Mouse (Mus musculus) MEL (cell line): Measurements from ENCODE around the gene Tprkb. TPM values are rescaled to one million over a fixed set of nuclear protein-coding genes. Genes with fewer than 3 reads are reported as not detected.

Experiments used
- DNase-seq: peaks from one replicate; pipeline ENCODE4 v3.0.0; 2011; ENCODE audit warnings: low read depth, low spot score
- H3K27ac ChIP-seq: 2 replicates; pipeline ENCODE4 v1.5.1; 2012; ENCODE audit warnings: low read depth, mild to moderate bottlenecking, control low read depth, low read length, moderate library complexity; ENCODE audit not compliant: control insufficient read depth
- H3K27me3 ChIP-seq, 2 experiments: fragments of 150-350 bp in 1 of 2; sonication (generic) in 1 of 2; 2 replicates each; pipeline ENCODE4 v1.6.1; 2012; ENCODE audit warnings: low read length in 2 of 2, mild to moderate bottlenecking in 2 of 2, improper control_type of control experiment in 1 of 2, moderate library complexity in 1 of 2; ENCODE audit not compliant: insufficient read depth in 2 of 2, control insufficient read depth in 1 of 2
- H3K36me3 ChIP-seq, 2 experiments: 2 replicates each; pipeline ENCODE4 v1.6.1; 2012 to 2014; ENCODE audit warnings: low read length in 2 of 2, improper control_type of control experiment in 1 of 2, inconsistent platforms in 1 of 2, mild to moderate bottlenecking in 1 of 2; ENCODE audit not compliant: insufficient read depth in 2 of 2, control insufficient read depth in 1 of 2
- H3K4me1 ChIP-seq, 2 experiments: fragments of 150-350 bp in 1 of 2; sonication (generic) in 1 of 2; 2 replicates each; pipeline ENCODE4 v1.6.1; 2012; ENCODE audit warnings: low read length in 2 of 2, improper control_type of control experiment in 1 of 2, mild to moderate bottlenecking in 1 of 2; ENCODE audit not compliant: insufficient read depth in 2 of 2, control insufficient read depth in 1 of 2
- H3K4me3 ChIP-seq, 2 experiments: fragments of 150-350 bp in 1 of 2; sonication (generic) in 1 of 2; 2 replicates each; pipeline ENCODE4 v1.5.1; 2012; ENCODE audit warnings: low read depth in 2 of 2, low read length in 2 of 2, mild to moderate bottlenecking in 2 of 2, moderate library complexity in 2 of 2, control low read depth in 1 of 2, improper control_type of control experiment in 1 of 2; ENCODE audit not compliant: control insufficient read depth in 1 of 2, insufficient read depth in 1 of 2
- H3K79me2 ChIP-seq: 2 replicates; pipeline ENCODE4 v1.6.1; 2012; ENCODE audit warnings: mild to moderate bottlenecking, low read length, moderate library complexity; ENCODE audit not compliant: control insufficient read depth, poor library complexity, insufficient read depth
- H3K9ac ChIP-seq: 2 replicates; pipeline ENCODE4 v1.6.1; 2012; ENCODE audit warnings: low read depth, mild to moderate bottlenecking, control low read depth, low read length, moderate library complexity; ENCODE audit not compliant: control insufficient read depth, poor library complexity, severe bottlenecking
- H3K9me3 ChIP-seq: fragments of 150-350 bp; sonication (generic); replicated peaks from 2 replicates; pipeline ENCODE4 v1.6.1; 2012; ENCODE audit warnings: mild to moderate bottlenecking, low read length, improper control_type of control experiment, moderate library complexity; ENCODE audit not compliant: insufficient read depth
- CHD1 ChIP-seq: IDR thresholded peaks from 2 replicates; pipeline ENCODE4 v1.6.1; 2012; ENCODE audit warnings: low read depth, mild to moderate bottlenecking, inconsistent platforms, low read length, improper control_type of control experiment
- CHD2 ChIP-seq: IDR thresholded peaks from 2 replicates; pipeline ENCODE4 v1.6.1; 2011; ENCODE audit warnings: low read length, improper control_type of control experiment
- CTCF ChIP-seq, 3 experiments: IDR thresholded peaks in 2 of 3; conservative IDR thresholded peaks in 1 of 3; 2 replicates each; pipeline ENCODE4 v1.5.1; 2011 to 2012; ENCODE audit warnings: low read length in 3 of 3, low read depth in 2 of 3, mild to moderate bottlenecking in 2 of 3, improper control_type of control experiment in 1 of 3, inconsistent platforms in 1 of 3, mixed read lengths in 1 of 3, moderate library complexity in 1 of 3; ENCODE audit not compliant: control insufficient read depth in 1 of 3, insufficient read depth in 1 of 3, poor library complexity in 1 of 3, severe bottlenecking in 1 of 3
- ELF1 ChIP-seq: IDR thresholded peaks from 2 replicates; pipeline ENCODE4 v1.6.1; 2014; ENCODE audit warnings: low read depth, mild to moderate bottlenecking, inconsistent platforms, low read length, improper control_type of control experiment, moderate library complexity
- GATA1 ChIP-seq: IDR thresholded peaks from 2 replicates; pipeline ENCODE4 v1.6.1; 2011; ENCODE audit warnings: low read depth, low read length, improper control_type of control experiment
- JUND ChIP-seq: IDR thresholded peaks from 2 replicates; pipeline ENCODE4 v1.6.1; 2011; ENCODE audit warnings: low read depth, mild to moderate bottlenecking, improper control_type of control experiment, low read length
- KAT2A ChIP-seq: conservative IDR thresholded peaks from 2 replicates; pipeline ENCODE4 v1.6.1; 2012; ENCODE audit warnings: low read depth, low read length, improper control_type of control experiment, inconsistent platforms
- MAX ChIP-seq: IDR thresholded peaks from 2 replicates; pipeline ENCODE4 v1.6.1; 2011; ENCODE audit warnings: low read length, improper control_type of control experiment
- MAZ ChIP-seq: IDR thresholded peaks from 2 replicates; pipeline ENCODE4 v1.6.1; 2012; ENCODE audit warnings: low read depth, mild to moderate bottlenecking, inconsistent platforms, low read length, improper control_type of control experiment
- MXI1 ChIP-seq: IDR thresholded peaks from 2 replicates; pipeline ENCODE4 v1.6.1; 2011; ENCODE audit warnings: mild to moderate bottlenecking, low read depth, low read length, improper control_type of control experiment
- NRF1 ChIP-seq: IDR thresholded peaks from 2 replicates; pipeline ENCODE4 v1.6.1; 2014; ENCODE audit warnings: low read depth, mild to moderate bottlenecking, inconsistent platforms, low read length, improper control_type of control experiment, moderate library complexity; ENCODE audit not compliant: poor library complexity, insufficient read depth, severe bottlenecking
- POLR2A ChIP-seq, 2 experiments: IDR thresholded peaks; 2 replicates each; pipeline ENCODE4 v1.6.1; 2011 to 2012; ENCODE audit warnings: low read length in 2 of 2, mild to moderate bottlenecking in 2 of 2, control low read depth in 1 of 2, improper control_type of control experiment in 1 of 2, low read depth in 1 of 2, moderate library complexity in 1 of 2; ENCODE audit not compliant: control insufficient read depth in 1 of 2, insufficient read depth in 1 of 2, poor library complexity in 1 of 2
- RAD21 ChIP-seq: IDR thresholded peaks from 2 replicates; pipeline ENCODE4 v1.6.1; 2011; ENCODE audit warnings: mild to moderate bottlenecking, low read depth, low read length, improper control_type of control experiment
- RCOR1 ChIP-seq: IDR thresholded peaks from 2 replicates; pipeline ENCODE4 v1.6.1; 2012; ENCODE audit warnings: low read depth, mild to moderate bottlenecking, inconsistent platforms, low read length, improper control_type of control experiment
- SIN3A ChIP-seq: IDR thresholded peaks from 2 replicates; pipeline ENCODE4 v1.6.1; 2012; ENCODE audit warnings: low read length, improper control_type of control experiment, inconsistent platforms
- TCF12 ChIP-seq: IDR thresholded peaks from 2 replicates; pipeline ENCODE4 v1.6.1; 2014; ENCODE audit warnings: low read depth, mild to moderate bottlenecking, inconsistent platforms, low read length, improper control_type of control experiment, moderate library complexity
- UBTF ChIP-seq: IDR thresholded peaks from 2 replicates; pipeline ENCODE4 v1.6.1; 2012; ENCODE audit warnings: low read depth, mild to moderate bottlenecking, inconsistent platforms, low read length, improper control_type of control experiment, moderate library complexity, borderline replicate concordance; ENCODE audit not compliant: insufficient read depth
- USF1 ChIP-seq: IDR thresholded peaks from 2 replicates; pipeline ENCODE4 v1.6.1; 2014; ENCODE audit warnings: low read depth, mild to moderate bottlenecking, inconsistent platforms, low read length, improper control_type of control experiment, moderate library complexity
- ZMIZ1 ChIP-seq: IDR thresholded peaks from 2 replicates; pipeline ENCODE4 v1.6.1; 2012; ENCODE audit warnings: low read depth, mild to moderate bottlenecking, inconsistent platforms, low read length, improper control_type of control experiment, moderate library complexity
- ZNF384 ChIP-seq: IDR thresholded peaks from 2 replicates; pipeline ENCODE4 v1.6.1; 2012; ENCODE audit warnings: low read depth, mild to moderate bottlenecking, inconsistent platforms, low read length, improper control_type of control experiment
- polyA plus RNA-seq, 2 experiments: library from polyadenylated mRNA; stranded (reverse) in 1 of 2; unstranded in 1 of 2; fragments of >175 nt in 1 of 2; fragments of >200 nt in 1 of 2; gene quantifications; 2 replicates each; pipeline versions ENCODE4 v1.2.1 to v1.2.4; 2012; ENCODE audit warnings: low replicate concordance in 2 of 2, low read depth in 1 of 2; ENCODE audit not compliant: insufficient read length in 2 of 2, insufficient read depth in 1 of 2, missing spikeins in 1 of 2
- total RNA-seq: library from RNA; depleted of rRNA; stranded (reverse); fragments of 300-350 nt; gene quantifications from 2 replicates; pipeline ENCODE4 v1.2.3, GENCODE M21; 2012

The Tprkb gene
- total and polyA plus RNA-seq, 3 experiments = 66.5 to 87.6 (median 85.1) TPM

DNA sequence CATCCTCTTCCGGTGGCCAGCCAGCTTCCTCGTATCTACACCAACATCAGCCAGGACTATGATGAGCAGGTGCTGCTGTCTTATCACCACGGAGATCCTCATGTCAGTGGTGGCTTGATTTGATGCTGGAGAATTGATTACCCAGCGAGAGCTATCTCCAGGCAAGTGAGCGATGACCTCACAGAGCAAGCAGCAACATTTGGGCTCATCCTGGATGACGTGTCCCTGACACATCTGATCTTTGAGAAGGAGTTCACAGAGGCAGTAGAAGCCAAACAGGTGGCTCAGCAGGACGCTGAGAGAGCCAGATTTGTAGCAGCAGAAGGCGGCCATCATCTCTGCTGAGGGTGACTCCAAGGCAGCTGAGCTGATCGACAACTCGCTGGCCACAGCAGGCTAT lies 27.0 kb downstream of the Tprkb start:
- Histone ChIP-seq H3K36me3 (peaks cover 4 to 7% of the 10 kb centered on the region in 2 experiments), H3K27me3 (no peaks in the 10 kb centered on the region), H3K4me3 (no peak overlapping the region), H3K9ac (no peak overlapping the region), H3K4me1 (peaks cover 3 to 7% of the 10 kb centered on the region in 2 experiments; a peak in 3 of 4 replicates), H3K9me3 (no peaks in the 10 kb centered on the region), H3K79me2 (no peaks in the 10 kb centered on the region; the same call in 1 of the 2 replicates), H3K27ac (no peak overlapping the region)
- DNase-seq = no peak
- TF ChIP-seq CTCF (IDR thresholded peaks at IDR 0.05 in 2 of 3, conservative IDR thresholded peaks at IDR 0.05 in 1 of 3; ENCODE audit: control insufficient read depth in 1 of 3, insufficient read depth in 1 of 3, low read depth in 2 of 3, low read length in 3 of 3, poor library complexity in 1 of 3, severe bottlenecking in 1 of 3) (no peak), KAT2A (no peak), JUND (no peak), CHD1 (no peak), MAZ (no peak), USF1 (no peak), RCOR1 (no peak), MXI1 (no peak)

DNA sequence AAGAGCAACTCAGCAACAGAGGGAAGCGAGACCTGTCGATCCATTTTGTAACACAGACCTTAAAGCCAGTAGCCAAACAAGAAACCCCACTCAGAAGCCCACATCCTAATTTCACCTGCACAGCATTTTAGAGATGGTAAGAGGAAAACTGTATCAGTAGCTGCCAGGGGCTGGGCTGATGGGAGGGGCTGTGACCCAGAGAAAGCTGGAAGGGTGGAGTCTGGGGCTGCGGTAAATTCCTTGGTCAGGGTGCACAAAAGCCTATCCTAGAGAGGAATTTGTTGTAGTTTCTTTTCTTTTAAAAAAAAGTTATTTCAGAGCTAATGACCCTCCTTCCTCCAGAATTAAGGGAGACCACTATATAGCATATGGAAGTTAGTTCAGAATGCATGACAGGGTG lies 30.8 kb downstream of the Tprkb start:
- H3K4me1 ChIP-seq = peaks cover 0 to under 1% of the 10 kb centered on the region in 2 experiments; a peak in 1 of 4 replicates
- H3K27ac ChIP-seq = no peak overlapping the region
- no peak for DNase-seq
- H3K4me3 ChIP-seq = no peak overlapping the region
- H3K36me3 ChIP-seq = peaks cover 2 to 29% of the 10 kb centered on the region in 2 experiments
- no peaks in the 10 kb centered on the region for H3K27me3 ChIP-seq
- H3K9me3 ChIP-seq = no peaks in the 10 kb centered on the region
- no peak overlapping the region for H3K9ac ChIP-seq
- H3K79me2 ChIP-seq = no peaks in the 10 kb centered on the region; the same call in 1 of the 2 replicates
- TF ChIP-seq CTCF (IDR thresholded peaks at IDR 0.05 in 2 of 3, conservative IDR thresholded peaks at IDR 0.05 in 1 of 3; ENCODE audit: control insufficient read depth in 1 of 3, insufficient read depth in 1 of 3, low read depth in 2 of 3, low read length in 3 of 3, poor library complexity in 1 of 3, severe bottlenecking in 1 of 3) (no peak), MAX (no peak), RAD21 (no peak), UBTF (no peak), SIN3A (no peak), ZMIZ1 (no peak), GATA1 (no peak), ZNF384 (no peak), ELF1 (no peak), NRF1 (no peak), RCOR1 (no peak), MXI1 (no peak), TCF12 (no peak), CHD2 (no peak), POLR2A (IDR thresholded peaks at IDR 0.05; ENCODE audit: control insufficient read depth in 1 of 2, insufficient read depth in 1 of 2, low read depth in 1 of 2, low read length in 2 of 2, poor library complexity in 1 of 2) (no peak)
